Mouse (Mus musculus): ENCODE measurements around the gene Tm2d3. TPM values are rescaled to one million over a fixed set of nuclear protein-coding genes. Genes with fewer than 3 reads are reported as not detected.

Gene Tm2d3
- total and polyA plus RNA-seq, 2 experiments from 2014 or later, result 84.3 to 107 TPM

GRCm38 (mm10) chr7:65678900-65679595 lies 11.9 kb upstream of the Tm2d3 start:
- Histone ChIP-seq H3K9ac (replicated peaks; ENCODE audit: low read length, poor library complexity, severe bottlenecking) (no peak overlapping the region), H3K27me3 (ENCODE audit: insufficient read depth, low read length) (no peaks in the 10 kb centered on the region), H3K36me3 (ENCODE audit: insufficient read depth, low read length) (peaks cover 29% of the 10 kb centered on the region), H3K27ac (ENCODE audit: low read depth, low read length) (no peak overlapping the region), H3K4me2 (ENCODE audit: low read depth, low read length, poor library complexity, severe bottlenecking) (no peak overlapping the region), H3K4me3 (ENCODE audit: low read depth, low read length) (no peak overlapping the region), H3K4me1 (ENCODE audit: insufficient read depth, low read length) (no peaks in the 10 kb centered on the region), H3K9me3 (ENCODE audit: low read length) (no peaks in the 10 kb centered on the region)
- DNase-seq (ENCODE audit: low spot score) (no peak), ATAC-seq (ENCODE audit: low FRiP score) (no peak)
- no peak for TF ChIP-seq CTCF (IDR thresholded peaks at IDR 0.05)
- 69% methylated on average over 7 of the region's 7 CpGs for WGBS

GRCm38 (mm10) chr7:65681166-65681565 lies 9.8 kb upstream of the Tm2d3 start:
- Histone ChIP-seq H3K27ac (ENCODE audit: low read depth, low read length) (no peak overlapping the region), H3K4me3 (ENCODE audit: low read depth, low read length) (no peak overlapping the region), H3K4me1 (ENCODE audit: insufficient read depth, low read length) (no peaks in the 10 kb centered on the region), H3K36me3 (ENCODE audit: insufficient read depth, low read length) (peaks cover 19% of the 10 kb centered on the region), H3K9me3 (ENCODE audit: low read length) (no peaks in the 10 kb centered on the region), H3K27me3 (ENCODE audit: insufficient read depth, low read length) (no peaks in the 10 kb centered on the region), H3K4me2 (ENCODE audit: low read depth, low read length, poor library complexity, severe bottlenecking) (no peak overlapping the region), H3K9ac (replicated peaks; ENCODE audit: low read length, poor library complexity, severe bottlenecking) (no peak overlapping the region)
- TF ChIP-seq CTCF (IDR thresholded peaks at IDR 0.05), result no peak
- no peak for DNase-seq (ENCODE audit: low spot score)
- no peak for ATAC-seq (ENCODE audit: low FRiP score)
- WGBS, result 74% methylated on average over 5 of the region's 5 CpGs

- H3K4me2 ChIP-seq (ENCODE audit: low read depth, low read length, poor library complexity, severe bottlenecking), result no peak overlapping the region
- no peaks in the 10 kb centered on the region for H3K27me3 ChIP-seq (ENCODE audit: insufficient read depth, low read length)
- H3K27ac ChIP-seq (ENCODE audit: low read depth, low read length), result no peak overlapping the region
- H3K4me1 ChIP-seq (ENCODE audit: insufficient read depth, low read length), result no peaks in the 10 kb centered on the region
- 49% methylated on average over 7 of the region's 7 CpGs for WGBS
- DNase-seq (ENCODE audit: low spot score) (no peak), ATAC-seq (ENCODE audit: low FRiP score) (peak; percentile 49; the same call in 1 of the 2 replicates)
- H3K9me3 ChIP-seq (ENCODE audit: low read length), result no peaks in the 10 kb centered on the region
- peaks cover 12% of the 10 kb centered on the region; the same call in 1 of the 2 replicates for H3K36me3 ChIP-seq (ENCODE audit: insufficient read depth, low read length)
- TF ChIP-seq CTCF (IDR thresholded peaks at IDR 0.05), result no peak
- H3K9ac ChIP-seq (replicated peaks; ENCODE audit: low read length, poor library complexity, severe bottlenecking), result no peak overlapping the region
- no peak overlapping the region for H3K4me3 ChIP-seq (ENCODE audit: low read depth, low read length)
Measured at GRCm38 (mm10) chr7:65684256-65684835, 6.6 kb upstream of the Tm2d3 start.

GRCm38 (mm10) chr7:65686664-65687063 lies 4.3 kb upstream of the Tm2d3 start:
- H3K9me3 ChIP-seq (ENCODE audit: low read length), result no peaks in the 10 kb centered on the region
- 92% methylated on average over 9 of the region's 9 CpGs for WGBS
- TF ChIP-seq CTCF (IDR thresholded peaks at IDR 0.05), result no peak
- H3K27ac ChIP-seq (ENCODE audit: low read depth, low read length), result no peak overlapping the region
- H3K36me3 ChIP-seq (ENCODE audit: insufficient read depth, low read length), result peaks cover 20% of the 10 kb centered on the region; the same call in 1 of the 2 replicates
- 0 out of 2 replicates have a peak overlapping the region, but pooled peaks have one; percentile 19 for H3K9ac ChIP-seq (replicated peaks; ENCODE audit: low read length, poor library complexity, severe bottlenecking)
- no peak overlapping the region for H3K4me2 ChIP-seq (ENCODE audit: low read depth, low read length, poor library complexity, severe bottlenecking)
- no peaks in the 10 kb centered on the region for H3K4me1 ChIP-seq (ENCODE audit: insufficient read depth, low read length)
- no peak for DNase-seq (ENCODE audit: low spot score)
- no peak for ATAC-seq (ENCODE audit: low FRiP score)
- H3K4me3 ChIP-seq (ENCODE audit: low read depth, low read length), result no peak overlapping the region
- H3K27me3 ChIP-seq (ENCODE audit: insufficient read depth, low read length), result no peaks in the 10 kb centered on the region

DNA sequence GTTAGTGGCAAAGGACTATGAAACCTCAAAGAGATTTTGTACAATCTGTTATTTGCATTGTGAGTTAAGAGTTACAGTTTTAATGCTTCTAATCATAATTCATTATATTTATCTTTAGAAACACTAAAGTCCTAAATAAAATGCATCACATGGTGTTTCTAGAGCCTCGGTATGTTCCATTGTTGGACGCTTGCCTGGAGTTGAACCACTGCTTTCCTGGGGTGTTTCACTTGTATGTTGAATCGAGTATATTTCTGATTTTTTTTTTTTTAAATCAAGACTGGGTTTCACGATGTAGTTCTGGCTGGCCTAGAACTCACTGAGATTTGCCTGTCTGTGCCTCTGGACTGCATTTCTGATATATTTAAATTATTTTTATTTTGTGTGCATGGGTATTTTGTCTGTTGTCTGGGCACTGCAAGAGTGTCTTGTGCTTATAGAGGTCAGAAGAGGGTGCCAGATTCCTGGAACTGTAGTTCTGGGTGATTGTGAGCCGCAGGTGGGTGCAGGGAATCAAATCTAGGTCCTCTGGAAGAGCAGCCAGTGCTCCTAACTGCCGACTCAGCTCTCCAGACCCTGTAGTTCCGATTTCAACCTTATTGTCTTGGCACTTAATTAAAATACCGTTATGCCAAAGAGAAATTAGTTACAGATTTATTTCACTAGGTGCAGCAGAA lies 1.1 kb downstream of the Tm2d3 start:
- WGBS, result 81% methylated on average over 8 of the region's 8 CpGs
- Histone ChIP-seq H3K9ac (replicated peaks; ENCODE audit: low read length, poor library complexity, severe bottlenecking) (no peak overlapping the region), H3K4me1 (ENCODE audit: insufficient read depth, low read length) (peaks cover 10% of the 10 kb centered on the region; the same call in 1 of the 2 replicates), H3K27ac (ENCODE audit: low read depth, low read length) (no peak overlapping the region), H3K4me2 (ENCODE audit: low read depth, low read length, poor library complexity, severe bottlenecking) (no peak overlapping the region), H3K4me3 (ENCODE audit: low read depth, low read length) (no peak overlapping the region), H3K9me3 (ENCODE audit: low read length) (no peaks in the 10 kb centered on the region), H3K36me3 (ENCODE audit: insufficient read depth, low read length) (peaks cover 10% of the 10 kb centered on the region; the same call in 1 of the 2 replicates), H3K27me3 (ENCODE audit: insufficient read depth, low read length) (no peaks in the 10 kb centered on the region)
- no peak for ATAC-seq (ENCODE audit: low FRiP score)
- no peak for DNase-seq (ENCODE audit: low spot score)
- TF ChIP-seq CTCF (IDR thresholded peaks at IDR 0.05), result no peak

DNA sequence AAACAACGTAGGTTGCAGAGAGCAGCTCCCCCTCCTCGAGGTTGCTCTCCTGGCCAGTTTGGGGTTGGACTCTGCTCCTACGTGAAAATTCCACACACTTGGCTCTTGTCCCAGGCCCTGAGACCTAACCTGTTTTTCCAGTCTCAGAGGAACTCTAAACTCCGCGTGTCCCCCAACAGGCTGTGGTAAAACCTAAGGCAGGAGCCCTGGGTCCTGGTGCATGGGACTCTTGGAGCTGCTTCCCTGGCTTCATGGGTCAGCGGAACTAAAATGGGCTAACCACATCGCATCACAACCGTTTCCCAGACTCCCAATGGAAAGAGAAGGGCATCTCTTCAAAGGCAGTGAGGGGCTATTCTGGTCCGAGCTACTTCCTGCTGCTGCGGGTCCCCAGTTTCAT lies 1.9 kb downstream of the Tm2d3 start:
- WGBS, result 2% methylated on average over 10 of the region's 10 CpGs
- Histone ChIP-seq H3K9ac (replicated peaks; ENCODE audit: low read length, poor library complexity, severe bottlenecking) (peak overlapping the region; percentile 77), H3K4me2 (ENCODE audit: low read depth, low read length, poor library complexity, severe bottlenecking) (peak overlapping the region; percentile 65), H3K4me3 (ENCODE audit: low read depth, low read length) (peak overlapping the region; percentile 70), H3K36me3 (ENCODE audit: insufficient read depth, low read length) (peaks cover 13% of the 10 kb centered on the region), H3K9me3 (ENCODE audit: low read length) (no peaks in the 10 kb centered on the region), H3K27me3 (ENCODE audit: insufficient read depth, low read length) (no peaks in the 10 kb centered on the region), H3K27ac (ENCODE audit: low read depth, low read length) (peak overlapping the region; percentile 73), H3K4me1 (ENCODE audit: insufficient read depth, low read length) (peaks cover 10% of the 10 kb centered on the region; the same call in 1 of the 2 replicates)
- ATAC-seq (ENCODE audit: low FRiP score) (peak; percentile 25; the same call in 1 of the 2 replicates), DNase-seq (ENCODE audit: low spot score) (no peak)
- no peak for TF ChIP-seq CTCF (IDR thresholded peaks at IDR 0.05)

All from midbrain, postnatal 0 days (tissue).